ENCODE assay signal across 14 mouse cellular contexts in the genomic region with DNA sequence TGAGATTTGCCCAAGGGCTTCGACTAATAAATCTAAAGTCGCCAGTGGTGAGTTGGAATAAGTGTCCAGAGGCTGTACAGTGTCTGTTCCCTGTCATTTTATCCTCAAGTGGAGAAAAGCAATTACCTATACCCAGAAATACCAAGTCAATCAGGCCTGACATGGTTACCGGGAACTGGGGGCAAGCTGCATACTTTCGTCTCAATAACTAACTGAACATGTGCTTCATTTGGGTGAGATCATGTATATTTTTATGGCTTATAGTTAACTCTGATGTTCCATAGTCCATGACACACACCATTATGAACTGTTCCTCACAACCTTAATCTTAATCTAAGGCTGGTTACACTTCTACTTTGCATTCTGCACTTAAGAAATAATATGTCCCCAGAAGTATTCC.
"Had no signal": no experiment of that assay in that cellular context is flagged by ENCODE, and none has a peak within 500 bp of the region (broad histone marks: within the 10 kb centered on the region; RNA-seq: fewer than 3 reads in every experiment).

No protein-coding gene starts in this region.

- H3K9me3 ChIP-seq: limb, embryonic 15.5 days; liver, embryonic 12.5 days; midbrain, embryonic 15.5 days had no signal

- ATAC-seq: hindbrain, embryonic 16.5 days; inflammation-experienced regulatory T-cells, adult 6 months; liver, embryonic 12.5 days; midbrain, embryonic 15.5 days had no signal

- H3K27me3 ChIP-seq: limb, embryonic 15.5 days; liver, embryonic 12.5 days; midbrain, embryonic 15.5 days; neural tube, embryonic 12.5 days had no signal

- H3K9ac ChIP-seq: limb, embryonic 15.5 days; liver, embryonic 12.5 days; lung, embryonic 14.5 days; midbrain, embryonic 15.5 days; neural tube, embryonic 12.5 days had no signal

- H3K36me3 ChIP-seq: limb, embryonic 15.5 days; liver, embryonic 12.5 days; midbrain, embryonic 10.5 days; midbrain, embryonic 15.5 days; neural tube, embryonic 12.5 days had no signal

- H3K27ac ChIP-seq: limb, embryonic 15.5 days; liver, embryonic 12.5 days; midbrain, embryonic 10.5 days; midbrain, embryonic 15.5 days; neural tube, embryonic 12.5 days; stomach, postnatal 0 days had no signal

- DNase-seq: layer of hippocampus, postnatal 36 days; lung, embryonic 14.5 days; lung, postnatal 10 days; lung, postnatal 4 days; thymus, adult 18-20 months; thymus, postnatal 14 days had no signal

- H3K4me1 ChIP-seq: liver, embryonic 12.5 days; midbrain, embryonic 10.5 days; midbrain, embryonic 15.5 days; neural tube, embryonic 12.5 days had no signal

- H3K4me3 ChIP-seq: limb, embryonic 15.5 days; liver, embryonic 12.5 days; midbrain, embryonic 10.5 days; midbrain, embryonic 15.5 days; neural tube, embryonic 12.5 days had no signal

- H3K4me2 ChIP-seq: limb, embryonic 15.5 days; liver, embryonic 12.5 days; lung, embryonic 14.5 days; midbrain, embryonic 15.5 days; neural tube, embryonic 12.5 days had no signal
